9 mouse cellular contexts compared by ENCODE assay signal in the genomic region with DNA sequence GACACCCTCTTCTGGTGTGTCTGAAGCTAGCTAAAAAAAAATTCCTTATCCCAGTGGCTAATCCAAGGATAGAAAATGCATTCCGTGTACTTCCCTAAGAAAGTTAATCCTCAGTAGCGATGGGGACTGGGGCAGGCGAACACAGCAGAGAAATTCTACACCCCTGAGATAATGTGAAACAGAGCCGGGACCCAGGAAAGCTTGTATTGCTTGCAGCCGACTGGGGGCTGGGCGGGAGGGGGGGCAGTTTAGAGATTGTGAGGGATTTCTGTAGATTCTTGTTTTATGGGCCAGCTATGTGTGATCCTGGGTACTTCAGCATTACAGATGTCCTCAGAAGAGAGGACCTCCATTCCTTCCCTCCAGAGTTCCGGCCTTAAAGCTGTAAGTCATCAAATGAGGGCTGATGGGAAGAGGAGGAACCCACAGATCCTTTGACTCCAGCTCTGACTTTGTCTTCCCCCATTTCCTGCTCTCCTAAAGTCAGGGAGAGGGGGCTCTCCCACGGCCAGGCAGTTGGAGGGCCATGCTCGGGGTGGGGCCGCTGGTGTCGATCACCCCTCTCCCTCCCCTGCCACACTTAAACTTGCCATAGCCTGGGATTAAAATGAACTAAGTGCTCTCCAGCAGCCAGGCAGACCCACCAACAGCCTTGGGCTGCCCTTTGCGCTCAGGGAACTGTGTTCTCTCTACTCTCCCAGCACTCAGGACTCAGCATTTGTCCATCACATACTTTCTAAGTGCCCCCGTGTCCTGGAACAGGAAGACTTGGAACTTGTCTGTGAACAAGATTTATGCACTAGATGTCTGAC. TPM values are rescaled to one million over a fixed set of nuclear protein-coding genes. Genes with fewer than 3 reads are reported as not detected.
A peak's percentile ranks its signal among the peaks of the same experiment; 100 is the strongest.
DNase-seq lines count a peak whose midpoint lies in the region; ATAC-seq and TF ChIP-seq lines count a peak whose summit lies in the region.
"Had no signal": no experiment of that assay in that cellular context is flagged by ENCODE, and none has a peak within 500 bp of the region (broad histone marks: within the 10 kb centered on the region; RNA-seq: fewer than 3 reads in every experiment).

No protein-coding gene starts in this region.

- H3K27me3 ChIP-seq in hindbrain, embryonic 12.5 days: no peaks in the 10 kb centered on the region
- H3K27me3 ChIP-seq in hindbrain, embryonic 16.5 days (replicated peaks; ENCODE audit: control insufficient read depth, insufficient read depth, low read length): no peaks in the 10 kb centered on the region
- H3K27me3 ChIP-seq in midbrain, embryonic 10.5 days (ENCODE audit: low read depth, poor library complexity, severe bottlenecking): no peaks in the 10 kb centered on the region
- H3K27me3 ChIP-seq in midbrain, embryonic 15.5 days (replicated peaks): no peaks in the 10 kb centered on the region
- no peaks in the 10 kb centered on the region for H3K27me3 ChIP-seq in limb, embryonic 11.5 days (ENCODE audit: control insufficient read depth, insufficient read depth, low read length)
- H3K27me3 ChIP-seq in stomach, postnatal 0 days (ENCODE audit: control insufficient read depth, insufficient read depth, low read length): no peaks in the 10 kb centered on the region
- H3K27me3 ChIP-seq in cerebellum, adult 2 months (ENCODE audit: control insufficient read depth, insufficient read depth, low read length): no peaks in the 10 kb centered on the region

- H3K4me2 ChIP-seq in hindbrain, embryonic 12.5 days (replicated peaks): no peak overlapping the region
- no peak overlapping the region for H3K4me2 ChIP-seq in hindbrain, embryonic 16.5 days (ENCODE audit: low read length)
- H3K4me2 ChIP-seq in midbrain, embryonic 15.5 days: no peak overlapping the region
- H3K4me2 ChIP-seq in limb, embryonic 11.5 days (ENCODE audit: low read depth, severe bottlenecking): peak overlapping the region; percentile 20; the same call in 1 of the 2 replicates
- H3K4me2 ChIP-seq in stomach, postnatal 0 days (replicated peaks; ENCODE audit: low read depth): no peak overlapping the region

- no peak overlapping the region for H3K9ac ChIP-seq in hindbrain, embryonic 12.5 days
- no peak overlapping the region for H3K9ac ChIP-seq in hindbrain, embryonic 16.5 days (ENCODE audit: low read depth, low read length)
- no peak overlapping the region for H3K9ac ChIP-seq in midbrain, embryonic 15.5 days
- peak overlapping the region; percentile 37; the same call in 1 of the 2 replicates for H3K9ac ChIP-seq in limb, embryonic 11.5 days (ENCODE audit: low read length)
- no peak overlapping the region for H3K9ac ChIP-seq in stomach, postnatal 0 days (ENCODE audit: low read length)

- no peak overlapping the region for H3K4me3 ChIP-seq in hindbrain, embryonic 12.5 days
- no peak overlapping the region for H3K4me3 ChIP-seq in hindbrain, embryonic 16.5 days (ENCODE audit: low read length)
- H3K4me3 ChIP-seq in midbrain, embryonic 10.5 days: no peak overlapping the region
- H3K4me3 ChIP-seq in midbrain, embryonic 15.5 days: no peak overlapping the region
- H3K4me3 ChIP-seq in limb, embryonic 11.5 days (ENCODE audit: low read depth, low read length): no peak overlapping the region
- H3K4me3 ChIP-seq in stomach, postnatal 0 days (ENCODE audit: low read depth, low read length): no peak overlapping the region
- no peak overlapping the region for H3K4me3 ChIP-seq in cerebellum, adult 2 months (replicated peaks; ENCODE audit: insufficient read depth, low read depth, low read length)
- H3K4me3 ChIP-seq: layer of hippocampus, adult 2 months had no signal

- no peak for TF ChIP-seq CTCF in stomach, postnatal 0 days (IDR thresholded peaks at IDR 0.05; ENCODE audit: low read depth)
- no peak for TF ChIP-seq CTCF in cerebellum, adult 2 months (IDR thresholded peaks at IDR 0.05; ENCODE audit: borderline replicate concordance, insufficient read depth, low read depth, low read length)

- H3K9me3 ChIP-seq in hindbrain, embryonic 12.5 days (replicated peaks): no peaks in the 10 kb centered on the region
- H3K9me3 ChIP-seq in hindbrain, embryonic 16.5 days (ENCODE audit: control insufficient read depth, low read length): no peaks in the 10 kb centered on the region
- no peaks in the 10 kb centered on the region for H3K9me3 ChIP-seq in midbrain, embryonic 10.5 days (replicated peaks)
- H3K9me3 ChIP-seq in midbrain, embryonic 15.5 days: no peaks in the 10 kb centered on the region
- H3K9me3 ChIP-seq in limb, embryonic 11.5 days (ENCODE audit: control insufficient read depth, low read length): no peaks in the 10 kb centered on the region
- H3K9me3 ChIP-seq in stomach, postnatal 0 days (ENCODE audit: control insufficient read depth, low read length): no peaks in the 10 kb centered on the region

- no peak for ATAC-seq in hindbrain, embryonic 12.5 days (ENCODE audit: low FRiP score)
- no peak for ATAC-seq in hindbrain, embryonic 16.5 days
- ATAC-seq in midbrain, embryonic 15.5 days (replicated peaks): no peak
- ATAC-seq in limb, embryonic 11.5 days (ENCODE audit: insufficient number of reproducible peaks, low FRiP score, low TSS enrichment, low read depth): peak; percentile 45; the same call in 1 of the 2 replicates
- ATAC-seq in stomach, postnatal 0 days (ENCODE audit: low FRiP score, low TSS enrichment): no peak

- no peak for TF ChIP-seq EP300 in stomach, postnatal 0 days (optimal IDR thresholded peaks at IDR 0.05)

- no peaks in the 10 kb centered on the region for H3K36me3 ChIP-seq in hindbrain, embryonic 12.5 days
- no peaks in the 10 kb centered on the region for H3K36me3 ChIP-seq in hindbrain, embryonic 16.5 days (ENCODE audit: control insufficient read depth, insufficient read depth, low read length)
- no peaks in the 10 kb centered on the region for H3K36me3 ChIP-seq in midbrain, embryonic 10.5 days
- no peaks in the 10 kb centered on the region for H3K36me3 ChIP-seq in midbrain, embryonic 15.5 days (replicated peaks)
- H3K36me3 ChIP-seq in limb, embryonic 11.5 days (ENCODE audit: control insufficient read depth, insufficient read depth, low read length): no peaks in the 10 kb centered on the region
- H3K36me3 ChIP-seq in stomach, postnatal 0 days (ENCODE audit: control insufficient read depth, insufficient read depth, low read length): no peaks in the 10 kb centered on the region

- H3K27ac ChIP-seq in hindbrain, embryonic 12.5 days: peak overlapping the region; percentile 44
- H3K27ac ChIP-seq in hindbrain, embryonic 16.5 days (ENCODE audit: low read depth, low read length): no peak overlapping the region
- peak overlapping the region; percentile 72 for H3K27ac ChIP-seq in midbrain, embryonic 10.5 days (replicated peaks)
- H3K27ac ChIP-seq in midbrain, embryonic 15.5 days: no peak overlapping the region
- peak overlapping the region; percentile 95 for H3K27ac ChIP-seq in limb, embryonic 11.5 days (replicated peaks; ENCODE audit: low read depth, low read length)
- peak overlapping the region; percentile 5 for H3K27ac ChIP-seq in stomach, postnatal 0 days (replicated peaks)
- H3K27ac ChIP-seq in cerebellum, adult 2 months (ENCODE audit: insufficient read depth, low read length): no peak overlapping the region
- H3K27ac ChIP-seq: layer of hippocampus, adult 2 months had no signal

- no peak for DNase-seq in midbrain, embryonic 10.5 days (ENCODE audit: low spot score)
- peak; percentile 67 for DNase-seq in limb, embryonic 11.5 days (ENCODE audit: low spot score)
- DNase-seq in stomach, postnatal 0 days (ENCODE audit: low spot score): no peak
- DNase-seq in cerebellum, adult 2 months: no peak
- DNase-seq in urinary bladder, adult 18-20 months (ENCODE audit: low spot score in 2 of 2): no peak

- no peak for TF ChIP-seq POLR2A in cerebellum, adult 2 months (IDR thresholded peaks at IDR 0.05; ENCODE audit: borderline replicate concordance, insufficient read depth, low read length)

- H3K4me1 ChIP-seq in hindbrain, embryonic 12.5 days: peaks cover 57% of the 10 kb centered on the region
- peaks cover 17% of the 10 kb centered on the region for H3K4me1 ChIP-seq in hindbrain, embryonic 16.5 days (ENCODE audit: control insufficient read depth, insufficient read depth, low read depth, low read length)
- peaks cover 78% of the 10 kb centered on the region for H3K4me1 ChIP-seq in midbrain, embryonic 10.5 days
- peaks cover 29% of the 10 kb centered on the region for H3K4me1 ChIP-seq in midbrain, embryonic 15.5 days
- peaks cover 61% of the 10 kb centered on the region for H3K4me1 ChIP-seq in limb, embryonic 11.5 days (ENCODE audit: control insufficient read depth, insufficient read depth, low read length)
- peaks cover 18% of the 10 kb centered on the region for H3K4me1 ChIP-seq in stomach, postnatal 0 days (replicated peaks; ENCODE audit: control insufficient read depth, insufficient read depth)
- H3K4me1 ChIP-seq in cerebellum, adult 2 months (ENCODE audit: control insufficient read depth, insufficient read depth, low read length): peaks cover 3% of the 10 kb centered on the region; the same call in 1 of the 2 replicates

- 64% methylated on average over 13 of the region's 13 CpGs for WGBS in hindbrain, embryonic 12.5 days
- 76% methylated on average over 13 of the region's 13 CpGs for WGBS in hindbrain, embryonic 16.5 days
- 61% methylated on average over 13 of the region's 13 CpGs for WGBS in midbrain, embryonic 10.5 days
- 56% methylated on average over 13 of the region's 13 CpGs for WGBS in midbrain, embryonic 15.5 days
- 9% methylated on average over 13 of the region's 13 CpGs for WGBS in limb, embryonic 11.5 days
- WGBS in stomach, postnatal 0 days: 53% methylated on average over 13 of the region's 13 CpGs
- 91% methylated on average over 13 of the region's 13 CpGs for WGBS in cerebellum, adult 2 months

RNA-seq across cellular contexts. Expression of gene Dusp7, which starts 27.7 kb away (rescaled TPM):
- polyA plus RNA-seq in hindbrain, embryonic 12.5 days (2016; fragmentation: Nextera tagmentation; extraction: Ambion mirVana): 25.5 and 26.9 TPM in 2 replicates
- polyA plus RNA-seq in hindbrain, embryonic 16.5 days (2015; fragmentation: Nextera tagmentation; extraction: Ambion mirVana): 12.5 and 13.1 TPM in 2 replicates
- polyA plus RNA-seq in midbrain, embryonic 10.5 days (2016; fragmentation: Nextera tagmentation; extraction: Ambion mirVana): 11.4 and 14.1 TPM in 2 replicates
- polyA plus RNA-seq in midbrain, embryonic 15.5 days (2015; fragmentation: Nextera tagmentation; extraction: Ambion mirVana): 15.7 and 16.1 TPM in 2 replicates
- 63.4 and 67.4 TPM in 2 replicates for polyA plus RNA-seq in limb, embryonic 11.5 days (2014; fragmentation: Nextera tagmentation; extraction: Ambion mirVana)
- polyA plus RNA-seq in stomach, postnatal 0 days (2015; fragmentation: Nextera tagmentation; extraction: Ambion mirVana): 12.3 and 12.7 TPM in 2 replicates
- polyA plus RNA-seq in cerebellum, adult 2 months (2012; rRNA removed): 46.4 and 49.6 TPM in 2 replicates

RNA-seq across cellular contexts. Expression of gene Poc1a, which starts 59.8 kb away (rescaled TPM):
- 15.4 and 16.4 TPM in 2 replicates for polyA plus RNA-seq in hindbrain, embryonic 12.5 days (2016; fragmentation: Nextera tagmentation; extraction: Ambion mirVana)
- 8.9 and 9.7 TPM in 2 replicates for polyA plus RNA-seq in hindbrain, embryonic 16.5 days (2015; fragmentation: Nextera tagmentation; extraction: Ambion mirVana)
- polyA plus RNA-seq in midbrain, embryonic 10.5 days (2016; fragmentation: Nextera tagmentation; extraction: Ambion mirVana): 38.1 and 46.6 TPM in 2 replicates
- polyA plus RNA-seq in midbrain, embryonic 15.5 days (2015; fragmentation: Nextera tagmentation; extraction: Ambion mirVana): 9.1 and 9.9 TPM in 2 replicates
- 34.1 and 40.1 TPM in 2 replicates for polyA plus RNA-seq in limb, embryonic 11.5 days (2014; fragmentation: Nextera tagmentation; extraction: Ambion mirVana)
- 13.0 and 13.3 TPM in 2 replicates for polyA plus RNA-seq in stomach, postnatal 0 days (2015; fragmentation: Nextera tagmentation; extraction: Ambion mirVana)
- 3.9 and 4.4 TPM in 2 replicates for polyA plus RNA-seq in cerebellum, adult 2 months (2012; rRNA removed)

Comparison
In these comparisons a context has a peak if more than half of its experiments do, and no peak if none do; other contexts are left out.
1. H3K27ac ChIP-seq: peak in hindbrain, embryonic 12.5 days (single experiment), midbrain, embryonic 10.5 days (single experiment), limb, embryonic 11.5 days (single experiment) and stomach, postnatal 0 days (single experiment); none in hindbrain, embryonic 16.5 days (single experiment), midbrain, embryonic 15.5 days (single experiment) and cerebellum, adult 2 months (single experiment).